Mouse (Mus musculus) embryonic facial prominence, embryonic 14.5 days (tissue): ENCODE results near the gene Tex21. TPM values are rescaled to one million over a fixed set of nuclear protein-coding genes. Genes with fewer than 3 reads are reported as not detected.
"Not testable (repeated sequence)": the region's sequence is repeated elsewhere in the genome, so short reads cannot be mapped to it uniquely, and the experiment has no call there.

ENCODE experiments used
- ATAC-seq: fragments of 200-750 bp; cut with Nextera tagmentation; 2 replicates; pipeline ENCODE4 v1.8.0; 2017; ENCODE audit warnings: low read depth, moderate number of reproducible peaks, moderate TSS enrichment
- DNase-seq: peaks from one replicate; pipeline ENCODE4 v3.0.0-alpha.2; 2015; ENCODE audit warnings: low spot score
- H3K27ac ChIP-seq: fragments of 300-500 bp; sonication (generic); replicated peaks from 2 replicates; pipeline ENCODE4 v1.5.1; 2014; ENCODE audit warnings: low read depth, mild to moderate bottlenecking, low read length, moderate library complexity
- H3K27me3 ChIP-seq: fragments of 300-500 bp; sonication (generic); replicated peaks from 2 replicates; pipeline ENCODE4 v1.6.1; 2014; ENCODE audit warnings: low read length; ENCODE audit not compliant: control insufficient read depth, insufficient read depth
- H3K36me3 ChIP-seq: fragments of 300-500 bp; sonication (generic); 2 replicates; pipeline ENCODE4 v1.6.1; 2014; ENCODE audit warnings: low read length, mixed read lengths; ENCODE audit not compliant: control insufficient read depth, insufficient read depth
- H3K4me1 ChIP-seq: fragments of 300-500 bp; sonication (generic); 2 replicates; pipeline ENCODE4 v1.6.1; 2014; ENCODE audit warnings: antibody characterized with exemption, low read length; ENCODE audit not compliant: control insufficient read depth, insufficient read depth
- H3K4me2 ChIP-seq: fragments of 300-500 bp; sonication (generic); 2 replicates; pipeline ENCODE4 v1.6.1; 2014; ENCODE audit warnings: low read depth, mild to moderate bottlenecking, low read length, moderate library complexity, mixed read lengths
- H3K4me3 ChIP-seq: fragments of 300-500 bp; sonication (generic); 2 replicates; pipeline ENCODE4 v1.5.1; 2014; ENCODE audit warnings: low read depth, mild to moderate bottlenecking, low read length
- H3K9ac ChIP-seq: fragments of 300-500 bp; sonication (generic); 2 replicates; pipeline ENCODE4 v1.6.1; 2014; ENCODE audit warnings: low read depth, mild to moderate bottlenecking, low read length, moderate library complexity, mixed read lengths
- H3K9me3 ChIP-seq: fragments of 300-500 bp; sonication (generic); 2 replicates; pipeline ENCODE4 v1.6.1; 2016; ENCODE audit warnings: low read length; ENCODE audit not compliant: control insufficient read depth
- WGBS: fragments of 180-500 bp; shearing (Covaris S2); extraction: QIAGEN DNeasy Blood & Tissue Kit; methylation state at CpG from one replicate; pipeline ENCODE4 v1.1.7; 2014; 5-methylcytosine and 5-hydroxymethylcytosine counted together
- polyA plus RNA-seq: library from polyadenylated mRNA; unstranded; fragments of >200 nt; fragmentation: Nextera tagmentation; extraction: Ambion mirVana; gene quantifications from 2 replicates; pipeline ENCODE4 v1.2.1, GENCODE M21; 2014

Gene Tex21
- polyA plus RNA-seq, 1 experiment from 2014 or later = 0.08 TPM

DNA sequence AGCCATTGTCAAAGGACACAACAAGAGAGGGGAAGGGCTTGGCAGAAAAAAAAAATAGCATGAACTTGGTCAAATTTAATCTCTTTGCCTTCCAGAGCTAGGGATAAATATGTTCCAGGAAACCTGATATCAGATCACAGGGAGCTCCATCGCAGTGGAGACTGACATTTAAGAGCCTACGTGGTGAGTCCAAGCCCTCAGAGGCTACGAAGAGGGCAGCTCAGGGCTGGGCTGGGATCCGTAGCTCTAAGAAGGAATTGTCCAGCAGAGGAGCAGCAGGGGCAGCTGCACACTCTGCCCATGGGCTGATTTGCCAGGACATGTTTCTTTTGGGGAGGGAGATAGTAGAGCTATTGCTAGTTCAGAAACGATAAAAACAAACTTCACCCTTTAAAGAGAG lies 80.9 kb downstream of the Tex21 start:
- no peaks in the 10 kb centered on the region for H3K36me3 ChIP-seq
- no peak overlapping the region for H3K4me2 ChIP-seq
- no peak overlapping the region for H3K9ac ChIP-seq
- DNase-seq = no peak
- H3K27ac ChIP-seq = no peak overlapping the region
- H3K27me3 ChIP-seq = no peaks in the 10 kb centered on the region
- 27% methylated on average over 5 of the region's 5 CpGs for WGBS
- no peak for ATAC-seq
- H3K4me1 ChIP-seq = 0 out of 2 replicates have a peak, but pooled peaks cover 3% of the 10 kb centered on the region
- no peak overlapping the region for H3K4me3 ChIP-seq
- no peaks in the 10 kb centered on the region for H3K9me3 ChIP-seq

DNA sequence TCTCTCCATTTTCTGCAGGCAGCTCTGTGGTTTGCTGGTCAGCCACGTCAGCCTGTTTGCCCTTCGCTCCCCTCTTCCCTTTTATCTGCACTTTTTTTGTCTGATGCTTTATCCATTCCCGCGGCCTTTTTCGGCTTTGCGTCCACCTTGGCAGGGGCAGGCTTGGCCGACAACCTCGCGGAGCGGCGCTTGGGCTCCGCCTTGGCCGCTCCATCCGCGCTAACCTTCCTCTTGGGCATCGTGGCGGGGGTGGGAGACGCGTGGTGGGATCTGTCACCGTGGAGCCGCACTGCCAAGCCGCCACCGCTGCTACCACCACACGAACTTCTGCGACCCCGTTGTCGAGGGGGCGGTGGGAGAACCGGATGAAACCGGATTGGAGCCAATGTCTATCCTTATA lies 94.2 kb downstream of the Tex21 start:
- WGBS = 16% methylated on average over 30 of the region's 30 CpGs
- peak overlapping the region; percentile 52; the same call in 1 of the 2 replicates for H3K9ac ChIP-seq
- not testable (repeated sequence) for ATAC-seq, H3K27me3 ChIP-seq, H3K27ac ChIP-seq, H3K9me3 ChIP-seq, H3K4me1 ChIP-seq, H3K36me3 ChIP-seq, DNase-seq
- H3K4me2 ChIP-seq = peak overlapping the region; percentile 61
- peak overlapping the region; percentile 35 for H3K4me3 ChIP-seq

Other genes with a start within 250 kb of the Tex21 start
- 0.54 TPM in 1 of 2 replicates, not detected in the other for gene Esr2, start 69.5 kb downstream of the Tex21 start, polyA plus RNA-seq
- 57.4 and 59.5 TPM in 2 replicates for gene Mthfd1, start 8.6 kb upstream of the Tex21 start, polyA plus RNA-seq
- 1.1 and 1.3 TPM in 2 replicates for gene Akap5, start 78.1 kb upstream of the Tex21 start, polyA plus RNA-seq
- 21.2 and 21.4 TPM in 2 replicates for gene Zbtb25, start 122.9 kb upstream of the Tex21 start, polyA plus RNA-seq
- gene Zbtb1, start 123.5 kb upstream of the Tex21 start, polyA plus RNA-seq = 9.5 and 9.8 TPM in 2 replicates
- gene Hspa2, start 157.4 kb upstream of the Tex21 start, polyA plus RNA-seq = 8.2 and 10.9 TPM in 2 replicates
- gene Ppp1r36, start 170.8 kb upstream of the Tex21 start, polyA plus RNA-seq = 3.3 and 6.2 TPM in 2 replicates